Mouse (Mus musculus) limb, embryonic 11.5 days (tissue): ENCODE results near the gene Parva. TPM values are rescaled to one million over a fixed set of nuclear protein-coding genes. Genes with fewer than 3 reads are reported as not detected.
A peak's percentile ranks its signal among the peaks of the same experiment; 100 is the strongest.

Source experiments
- ATAC-seq: fragments of 200-750 bp; cut with Nextera tagmentation; 2 replicates; pipeline ENCODE4 v1.8.0; 2017; ENCODE audit warnings: low read depth; ENCODE audit not compliant: insufficient number of reproducible peaks, low FRiP score, low TSS enrichment
- DNase-seq: peaks from one replicate; pipeline ENCODE4 v3.0.0-alpha.2; 2015; ENCODE audit warnings: low spot score
- H3K27ac ChIP-seq: fragments of 300-500 bp; sonication (generic); replicated peaks from 2 replicates; pipeline ENCODE4 v1.5.1; 2014; ENCODE audit warnings: low read depth, mild to moderate bottlenecking, low read length
- H3K27me3 ChIP-seq: fragments of 300-500 bp; sonication (generic); 2 replicates; pipeline ENCODE4 v1.6.1; 2014; ENCODE audit warnings: mild to moderate bottlenecking, low read length, mixed read lengths; ENCODE audit not compliant: control insufficient read depth, insufficient read depth
- H3K36me3 ChIP-seq: fragments of 300-500 bp; sonication (generic); 2 replicates; pipeline ENCODE4 v1.6.1; 2014; ENCODE audit warnings: mild to moderate bottlenecking, low read length, moderate library complexity, mixed read lengths; ENCODE audit not compliant: control insufficient read depth, insufficient read depth
- H3K4me1 ChIP-seq: fragments of 300-500 bp; sonication (generic); 2 replicates; pipeline ENCODE4 v1.6.1; 2014; ENCODE audit warnings: low read length, mixed read lengths; ENCODE audit not compliant: control insufficient read depth, insufficient read depth
- H3K4me2 ChIP-seq: fragments of 300-500 bp; sonication (generic); 2 replicates; pipeline ENCODE4 v1.6.1; 2014; ENCODE audit warnings: low read depth, mild to moderate bottlenecking, moderate library complexity; ENCODE audit not compliant: severe bottlenecking
- H3K4me3 ChIP-seq: fragments of 300-500 bp; sonication (generic); 2 replicates; pipeline ENCODE4 v1.5.1; 2014; ENCODE audit warnings: low read depth, low read length
- H3K9ac ChIP-seq: fragments of 300-500 bp; sonication (generic); 2 replicates; pipeline ENCODE4 v1.6.1; 2014; ENCODE audit warnings: mild to moderate bottlenecking, low read length
- H3K9me3 ChIP-seq: fragments of 300-500 bp; sonication (generic); 2 replicates; pipeline ENCODE4 v1.6.1; 2016; ENCODE audit warnings: low read length; ENCODE audit not compliant: control insufficient read depth
- WGBS: fragments of 180-500 bp; shearing (Covaris S2); extraction: QIAGEN DNeasy Blood & Tissue Kit; methylation state at CpG from one replicate; pipeline ENCODE4 v1.1.7; 2014; 5-methylcytosine and 5-hydroxymethylcytosine counted together
- polyA plus RNA-seq: library from polyadenylated mRNA; unstranded; fragments of >200 nt; fragmentation: Nextera tagmentation; extraction: Ambion mirVana; gene quantifications from 2 replicates; pipeline ENCODE4 v1.2.1, GENCODE M21; 2014

Gene Parva
- polyA plus RNA-seq, 1 experiment from 2014 or later: 64.2 TPM

DNA sequence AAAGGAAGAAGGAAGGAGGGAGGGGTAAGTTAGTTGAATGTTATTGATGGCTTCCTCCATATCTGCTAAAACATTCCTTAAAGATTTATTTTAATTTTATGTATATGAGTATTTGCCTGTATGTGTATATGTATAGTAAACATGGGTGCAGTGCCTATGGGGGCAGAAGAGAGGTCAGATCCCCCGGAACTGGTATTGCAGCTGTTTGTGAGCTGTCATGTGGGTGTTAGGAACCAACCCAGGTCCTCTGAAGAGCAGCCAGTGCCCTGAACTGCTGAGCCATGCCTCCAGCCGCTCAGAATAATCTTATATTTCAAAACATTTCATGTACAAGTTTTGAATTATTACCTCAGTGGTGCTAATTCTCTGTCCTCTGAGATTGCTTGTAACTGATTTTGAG lies 63.5 kb downstream of the Parva start:
- Histone ChIP-seq H3K4me3 (no peak overlapping the region), H3K4me2 (no peak overlapping the region), H3K27ac (no peak overlapping the region), H3K9me3 (no peaks in the 10 kb centered on the region), H3K27me3 (no peaks in the 10 kb centered on the region), H3K4me1 (no peaks in the 10 kb centered on the region), H3K36me3 (no peaks in the 10 kb centered on the region), H3K9ac (no peak overlapping the region)
- no peak for ATAC-seq
- DNase-seq: no peak
- 49% methylated on average over 2 of the region's 2 CpGs for WGBS

GRCm38 (mm10) chr7:112491737-112492136 lies 64.4 kb downstream of the Parva start:
- Histone ChIP-seq H3K4me2 (no peak overlapping the region), H3K36me3 (no peaks in the 10 kb centered on the region), H3K4me1 (no peaks in the 10 kb centered on the region), H3K27ac (no peak overlapping the region), H3K9me3 (no peaks in the 10 kb centered on the region), H3K27me3 (no peaks in the 10 kb centered on the region), H3K9ac (no peak overlapping the region), H3K4me3 (no peak overlapping the region)
- DNase-seq (no peak), ATAC-seq (no peak)
- 38% methylated on average over 1 of the region's 1 CpGs for WGBS

- Histone ChIP-seq H3K9me3 (no peaks in the 10 kb centered on the region), H3K4me3 (no peak overlapping the region), H3K4me2 (no peak overlapping the region), H3K4me1 (peaks cover 17% of the 10 kb centered on the region), H3K9ac (no peak overlapping the region), H3K36me3 (no peaks in the 10 kb centered on the region), H3K27ac (no peak overlapping the region), H3K27me3 (no peaks in the 10 kb centered on the region)
- ATAC-seq (no peak), DNase-seq (no peak)
- 86% methylated on average over 8 of the region's 8 CpGs for WGBS
Observed at GRCm38 (mm10) chr7:112495950-112496349, 68.6 kb downstream of the Parva start.

DNA sequence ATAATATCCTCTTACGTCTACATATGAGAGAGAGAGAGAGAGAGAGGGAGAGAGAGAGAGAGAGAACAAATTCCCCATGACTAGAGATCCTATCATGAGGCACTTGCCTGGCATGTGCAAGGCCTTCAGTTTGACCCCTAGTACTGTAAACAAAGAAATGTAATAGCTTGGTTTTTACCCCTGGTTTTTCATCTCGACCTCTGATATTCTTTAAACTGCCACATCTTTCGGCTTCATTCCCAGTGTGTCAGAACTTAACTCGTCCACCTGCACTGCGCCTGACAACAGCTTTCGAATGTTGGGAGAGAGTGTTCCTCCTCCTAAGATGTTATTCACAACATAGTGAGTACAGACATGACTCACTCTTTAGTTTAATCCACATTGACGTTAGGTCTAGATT lies 69.6 kb downstream of the Parva start:
- no peaks in the 10 kb centered on the region for H3K9me3 ChIP-seq
- H3K4me3 ChIP-seq: no peak overlapping the region
- no peak overlapping the region for H3K27ac ChIP-seq
- WGBS: 72% methylated on average over 7 of the region's 7 CpGs
- no peak overlapping the region for H3K4me2 ChIP-seq
- ATAC-seq (no peak), DNase-seq (no peak)
- no peaks in the 10 kb centered on the region for H3K27me3 ChIP-seq
- H3K36me3 ChIP-seq: no peaks in the 10 kb centered on the region
- peaks cover 24% of the 10 kb centered on the region for H3K4me1 ChIP-seq
- no peak overlapping the region for H3K9ac ChIP-seq

DNA sequence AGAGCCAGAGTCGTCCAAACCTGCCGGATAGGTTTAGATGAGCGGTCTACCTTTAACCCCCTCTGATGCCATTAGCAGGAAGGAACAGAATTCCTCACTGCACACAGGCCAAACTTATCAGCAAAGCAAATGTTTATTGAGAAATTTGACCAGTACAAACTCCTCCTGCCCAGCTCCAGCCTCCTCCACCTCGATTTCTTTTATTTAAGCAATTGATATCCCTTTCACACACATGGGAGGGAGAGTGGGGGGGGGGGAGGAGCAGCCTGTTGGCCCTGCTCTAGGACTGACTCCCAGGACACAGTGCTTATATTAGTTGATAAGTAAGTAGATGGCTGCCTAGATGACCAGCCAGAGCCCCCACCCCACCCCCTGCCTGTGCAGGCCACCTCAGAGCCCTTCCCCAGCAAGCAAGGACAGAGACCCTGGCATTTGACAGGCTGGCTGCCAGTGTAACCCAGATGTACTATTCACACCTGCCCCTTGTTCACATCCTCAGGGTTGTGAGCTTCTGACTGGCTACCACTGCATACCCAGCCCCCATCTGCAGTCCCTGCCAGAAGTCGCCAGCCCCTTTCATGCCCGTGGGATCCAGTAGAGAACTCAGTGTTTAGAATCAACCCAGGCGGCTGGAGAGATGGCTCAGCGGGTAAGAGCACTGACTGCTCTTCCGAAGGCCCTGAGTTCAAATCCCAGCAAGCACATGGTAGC lies 71.4 kb downstream of the Parva start:
- no peak overlapping the region for H3K9ac ChIP-seq
- DNase-seq (no peak), ATAC-seq (no peak)
- H3K4me2 ChIP-seq: no peak overlapping the region
- H3K27ac ChIP-seq: no peak overlapping the region
- no peaks in the 10 kb centered on the region for H3K9me3 ChIP-seq
- no peak overlapping the region for H3K4me3 ChIP-seq
- peaks cover 42% of the 10 kb centered on the region for H3K4me1 ChIP-seq
- H3K27me3 ChIP-seq: no peaks in the 10 kb centered on the region
- WGBS: 58% methylated on average over 9 of the region's 9 CpGs
- no peaks in the 10 kb centered on the region for H3K36me3 ChIP-seq

GRCm38 (mm10) chr7:112499453-112500133 lies 72.3 kb downstream of the Parva start:
- H3K4me3 ChIP-seq: no peak overlapping the region
- H3K4me2 ChIP-seq: 0 out of 2 replicates have a peak overlapping the region, but pooled peaks have one; percentile 10
- H3K36me3 ChIP-seq: no peaks in the 10 kb centered on the region
- H3K9me3 ChIP-seq: no peaks in the 10 kb centered on the region
- no peak overlapping the region for H3K9ac ChIP-seq
- ATAC-seq (no peak), DNase-seq (peak; percentile 44)
- peaks cover 48% of the 10 kb centered on the region for H3K4me1 ChIP-seq
- no peaks in the 10 kb centered on the region for H3K27me3 ChIP-seq
- H3K27ac ChIP-seq: peak overlapping the region; percentile 21; the same call in 1 of the 2 replicates
- WGBS: 22% methylated on average over 10 of the region's 10 CpGs

DNA sequence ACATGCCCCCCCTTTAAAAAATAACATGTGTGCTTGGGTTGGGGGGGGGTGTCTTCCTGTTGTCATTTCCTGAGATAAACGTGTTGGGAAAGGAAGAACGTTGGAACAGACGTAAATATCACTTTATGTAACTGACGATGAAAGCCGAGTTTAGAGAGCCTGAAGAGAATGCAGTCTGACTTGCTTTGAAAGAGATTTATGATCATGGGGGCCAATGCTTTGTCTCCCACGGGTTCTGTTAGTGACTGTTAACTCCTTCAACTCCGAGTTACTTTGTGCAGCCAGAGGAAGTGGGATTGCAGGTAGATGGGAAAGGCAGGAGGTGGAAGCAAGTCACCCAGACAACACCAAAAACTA lies 72.8 kb downstream of the Parva start:
- 2% methylated on average over 7 of the region's 7 CpGs for WGBS
- H3K4me2 ChIP-seq: no peak overlapping the region
- H3K27me3 ChIP-seq: no peaks in the 10 kb centered on the region
- no peak overlapping the region for H3K27ac ChIP-seq
- no peak overlapping the region for H3K9ac ChIP-seq
- H3K36me3 ChIP-seq: no peaks in the 10 kb centered on the region
- no peak for ATAC-seq
- no peak for DNase-seq
- no peak overlapping the region for H3K4me3 ChIP-seq
- H3K9me3 ChIP-seq: no peaks in the 10 kb centered on the region
- peaks cover 48% of the 10 kb centered on the region for H3K4me1 ChIP-seq

- H3K27ac ChIP-seq: no peak overlapping the region
- no peak overlapping the region for H3K4me2 ChIP-seq
- no peak for DNase-seq
- H3K4me1 ChIP-seq: peaks cover 48% of the 10 kb centered on the region
- 38% methylated on average over 17 of the region's 18 CpGs for WGBS
- no peaks in the 10 kb centered on the region for H3K9me3 ChIP-seq
- H3K9ac ChIP-seq: no peak overlapping the region
- no peaks in the 10 kb centered on the region for H3K27me3 ChIP-seq
- H3K4me3 ChIP-seq: no peak overlapping the region
- no peak for ATAC-seq
- no peaks in the 10 kb centered on the region for H3K36me3 ChIP-seq
Observed at GRCm38 (mm10) chr7:112502050-112502809, 74.9 kb downstream of the Parva start.
